26 mouse cellular contexts compared by ENCODE assay signal in genomic region chr10:69078008-69078407, GRCm38 (mm10).
"Had no signal": no experiment of that assay in that cellular context is flagged by ENCODE, and none has a peak within 500 bp of the region (broad histone marks: within the 10 kb centered on the region; RNA-seq: fewer than 3 reads in every experiment).

No protein-coding gene starts in this region.

- H3K9me3 ChIP-seq: heart, embryonic 10.5 days; heart, embryonic 12.5 days; hindbrain, embryonic 10.5 days; hindbrain, embryonic 12.5 days; intestine, embryonic 15.5 days; limb, embryonic 10.5 days; limb, embryonic 12.5 days; liver, embryonic 13.5 days; liver, embryonic 15.5 days had no signal

- DNase-seq: gastrocnemius, postnatal 14 days; heart, postnatal 10 days; heart, postnatal 4 days; kidney, adult 18-20 months; kidney, adult 8-10 months; kidney, postnatal 10 days; kidney, postnatal 25 days; kidney, postnatal 4 days; liver; liver, embryonic 13.5 days; liver, postnatal 0 days had no signal

- H3K27ac ChIP-seq: heart, embryonic 10.5 days; hindbrain, embryonic 10.5 days; hindbrain, embryonic 12.5 days; hindbrain, embryonic 14.5 days; intestine, embryonic 15.5 days; layer of hippocampus, adult 2 months; left cerebral cortex, adult 2 months; limb, embryonic 10.5 days; limb, embryonic 12.5 days; liver, embryonic 13.5 days; liver, embryonic 15.5 days had no signal

- H3K4me2 ChIP-seq: heart, embryonic 12.5 days; hindbrain, embryonic 12.5 days; hindbrain, embryonic 14.5 days; intestine, embryonic 15.5 days; limb, embryonic 12.5 days; liver, embryonic 11.5 days; liver, embryonic 13.5 days; liver, embryonic 15.5 days had no signal

- H3K36me3 ChIP-seq: heart, embryonic 10.5 days; heart, embryonic 12.5 days; hindbrain, embryonic 10.5 days; hindbrain, embryonic 12.5 days; intestine, embryonic 15.5 days; limb, embryonic 10.5 days; limb, embryonic 12.5 days; liver, embryonic 13.5 days; liver, embryonic 15.5 days had no signal

- H3K27me3 ChIP-seq: heart, embryonic 12.5 days; hindbrain, embryonic 12.5 days; intestine, embryonic 15.5 days; limb, embryonic 12.5 days; liver, embryonic 13.5 days; liver, embryonic 15.5 days had no signal

- H3K9ac ChIP-seq: heart, embryonic 12.5 days; hindbrain, embryonic 12.5 days; hindbrain, embryonic 14.5 days; intestine, embryonic 15.5 days; limb, embryonic 12.5 days; liver, embryonic 13.5 days; liver, embryonic 15.5 days; liver, postnatal 0 days had no signal

- ATAC-seq: hindbrain, embryonic 16.5 days; inflammation-experienced regulatory T-cells, adult 6 months; intestine, embryonic 15.5 days; intestine, postnatal 0 days; liver, postnatal 0 days had no signal

- H3K4me1 ChIP-seq: heart, embryonic 10.5 days; heart, embryonic 12.5 days; hindbrain, embryonic 10.5 days; hindbrain, embryonic 12.5 days; intestine, embryonic 15.5 days; limb, embryonic 10.5 days; limb, embryonic 12.5 days; liver, embryonic 13.5 days; liver, embryonic 15.5 days had no signal

- H3K4me3 ChIP-seq: heart, embryonic 10.5 days; heart, embryonic 12.5 days; hindbrain, embryonic 10.5 days; hindbrain, embryonic 12.5 days; intestine, embryonic 15.5 days; layer of hippocampus, adult 2 months; left cerebral cortex, adult 2 months; limb, embryonic 10.5 days; limb, embryonic 12.5 days; liver, embryonic 13.5 days; liver, embryonic 15.5 days had no signal
